Mouse (Mus musculus) MEL-GATA-1-ER (cell line): ENCODE measurements around the gene Snx18.

Source experiments
- DNase-seq: peaks from one replicate; pipeline ENCODE4 v3.0.0-alpha.2; 2012; ENCODE audit warnings: low read depth; ENCODE audit errors: extremely low read depth

Snx18 gene

DNA sequence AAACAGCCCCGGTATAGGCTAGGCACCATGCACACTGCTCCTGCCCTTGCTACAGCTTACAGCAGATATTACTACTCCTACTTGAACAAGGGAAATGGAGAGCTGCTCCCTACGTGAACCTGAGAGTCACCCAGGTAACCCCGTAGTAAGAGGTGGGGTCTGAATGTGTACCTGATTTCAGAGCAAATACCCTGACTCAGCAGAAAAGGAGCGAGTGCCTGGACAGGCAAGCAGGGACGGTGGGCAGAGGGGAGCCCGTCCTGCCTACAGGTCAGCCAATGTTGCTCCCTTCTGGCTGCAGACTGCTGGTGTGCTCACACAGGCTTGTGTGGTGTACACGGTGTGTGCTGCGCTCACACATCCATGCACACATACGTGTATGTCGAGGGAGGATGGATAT lies 20.7 kb downstream of the Snx18 start:
- DNase-seq, result no peak

- DNase-seq, result no peak
Measured at GRCm38 (mm10) chr13:113596821-113597541, 21.4 kb downstream of the Snx18 start.

- DNase-seq, result no peak
Measured at GRCm38 (mm10) chr13:113595987-113596386, 22.4 kb downstream of the Snx18 start.

DNA sequence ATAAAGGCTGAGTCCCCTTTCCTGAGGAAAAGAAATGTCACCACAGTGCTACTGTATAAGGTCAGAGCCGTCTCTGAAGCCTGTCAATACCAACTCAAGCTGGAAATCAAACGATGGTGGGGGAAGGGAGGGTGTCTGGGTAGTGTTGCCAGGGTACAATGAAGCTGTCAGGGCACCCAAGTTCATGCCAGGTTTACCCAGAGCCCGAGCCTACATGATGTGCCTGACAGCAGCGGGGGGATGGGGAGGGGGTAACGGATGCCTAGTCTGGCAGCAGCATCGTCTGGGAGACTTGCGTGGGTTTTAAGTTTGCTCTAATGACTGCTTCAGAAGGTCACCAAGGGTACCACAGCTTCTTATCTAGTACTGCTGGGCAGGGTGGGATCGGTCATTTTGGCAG lies 23.1 kb downstream of the Snx18 start:
- DNase-seq, result no peak

GRCm38 (mm10) chr13:113594361-113594760 lies 24.0 kb downstream of the Snx18 start:
- no peak for DNase-seq

GRCm38 (mm10) chr13:113593711-113594110 lies 24.7 kb downstream of the Snx18 start:
- DNase-seq, result no peak

DNA sequence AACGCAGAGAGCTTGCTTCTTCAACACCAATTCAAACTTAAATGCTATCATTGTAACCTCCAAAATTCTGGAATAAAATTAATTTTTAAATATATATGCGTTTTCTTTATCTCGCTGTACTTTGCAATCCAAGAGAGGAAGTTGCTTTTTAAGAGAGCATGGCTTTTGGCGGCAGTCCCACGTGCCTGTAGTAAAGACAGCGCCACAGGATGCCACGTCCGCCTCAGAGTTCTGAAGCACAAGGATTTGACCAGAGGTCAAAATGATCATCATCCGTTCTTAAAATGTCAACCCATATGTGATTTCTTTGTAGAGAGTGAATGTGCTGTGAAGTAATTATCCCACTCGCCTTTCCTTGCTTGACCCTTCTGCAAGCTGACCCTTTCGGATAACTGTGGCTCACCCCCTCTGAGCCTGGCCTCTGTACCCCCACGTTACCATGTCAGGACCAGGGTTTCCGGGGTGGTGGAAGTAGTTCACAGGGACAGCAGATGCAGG lies 25.6 kb downstream of the Snx18 start:
- no peak for DNase-seq

GRCm38 (mm10) chr13:113591336-113591735 lies 27.0 kb downstream of the Snx18 start:
- DNase-seq, result no peak

GRCm38 (mm10) chr13:113590216-113590615 lies 28.1 kb downstream of the Snx18 start:
- no peak for DNase-seq

DNA sequence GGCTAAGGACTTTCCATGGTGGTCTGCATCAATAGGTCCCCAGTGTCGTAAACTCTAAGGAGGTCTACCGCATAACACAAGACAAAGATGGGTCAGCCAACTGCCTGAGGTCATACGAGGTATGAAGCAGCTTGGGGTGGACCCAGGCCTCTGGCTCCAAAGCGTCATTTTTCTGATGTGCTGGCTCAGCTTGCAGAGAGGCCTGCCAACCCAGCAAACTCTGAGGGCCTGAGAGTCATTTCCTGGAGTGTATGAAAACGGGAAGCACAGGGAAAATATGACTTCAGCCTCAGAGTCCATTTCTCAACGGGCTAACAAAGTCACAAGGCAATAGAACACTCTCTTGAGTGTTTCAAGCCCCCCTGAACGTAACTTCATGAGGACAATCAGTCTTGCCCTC lies 28.9 kb downstream of the Snx18 start:
- DNase-seq, result no peak

DNA sequence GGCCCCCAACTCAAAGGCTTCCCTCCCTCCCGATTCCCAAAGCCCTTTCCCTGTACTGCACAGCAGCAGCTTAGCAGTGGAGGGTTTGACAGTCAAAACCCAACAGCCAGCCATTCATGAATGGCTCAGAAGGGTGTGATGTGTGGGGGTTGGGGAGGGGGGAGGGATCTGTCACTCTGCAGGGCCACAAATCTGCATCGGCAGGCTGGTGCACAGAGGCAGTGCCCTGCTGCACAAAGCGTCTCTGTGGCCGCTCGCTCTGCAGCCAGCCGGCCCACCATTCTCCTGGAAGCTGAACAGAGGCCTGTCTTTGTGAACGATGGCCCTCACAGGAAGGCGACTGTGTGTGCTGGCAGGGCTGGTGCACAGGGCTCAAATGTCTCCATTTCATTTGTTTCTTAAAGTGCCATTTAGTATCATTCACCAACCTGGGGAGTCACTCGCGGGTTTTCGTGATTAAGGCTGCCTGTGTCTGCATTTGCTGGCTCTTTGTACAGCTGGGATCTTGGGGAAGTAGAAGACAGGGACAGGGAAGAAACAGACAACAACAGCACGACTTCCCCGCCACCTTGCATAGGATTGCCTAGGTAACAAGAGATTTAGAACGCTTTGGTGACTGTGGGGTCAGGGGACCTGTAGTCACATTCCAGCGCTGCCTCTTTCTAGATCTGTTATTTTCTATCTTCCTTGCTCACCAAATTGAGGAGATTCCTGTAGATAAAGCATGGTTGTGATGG lies 31.0 kb downstream of the Snx18 start:
- DNase-seq, result no peak

- DNase-seq, result no peak
Measured at GRCm38 (mm10) chr13:113585606-113586005, 32.8 kb downstream of the Snx18 start.

GRCm38 (mm10) chr13:113584431-113584830 lies 33.9 kb downstream of the Snx18 start:
- no peak for DNase-seq

DNA sequence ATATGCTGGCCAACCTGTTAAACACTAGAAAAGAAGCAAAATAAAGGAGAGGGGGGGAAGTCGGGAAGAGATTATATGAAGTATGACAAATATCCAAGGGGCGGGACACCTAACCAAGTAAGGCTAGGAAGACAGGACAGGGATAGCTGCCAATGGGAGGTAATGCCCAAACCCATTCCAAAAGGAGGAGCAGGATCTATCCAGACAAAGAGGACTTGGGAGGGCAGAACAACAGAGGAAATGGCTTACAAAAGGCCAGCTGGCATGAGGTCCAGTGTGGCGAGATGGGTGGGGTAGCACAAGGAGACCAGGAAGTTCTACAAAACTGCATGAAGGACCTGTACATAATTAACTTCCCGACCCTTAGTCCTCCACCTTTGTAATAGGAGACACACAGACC lies 34.8 kb downstream of the Snx18 start:
- DNase-seq, result no peak

GRCm38 (mm10) chr13:113582024-113582423 lies 36.3 kb downstream of the Snx18 start:
- DNase-seq, result no peak

- DNase-seq, result no peak
Measured at GRCm38 (mm10) chr13:113581436-113581835, 36.9 kb downstream of the Snx18 start.

GRCm38 (mm10) chr13:113580400-113580790 lies 38.0 kb downstream of the Snx18 start:
- DNase-seq, result no peak

DNA sequence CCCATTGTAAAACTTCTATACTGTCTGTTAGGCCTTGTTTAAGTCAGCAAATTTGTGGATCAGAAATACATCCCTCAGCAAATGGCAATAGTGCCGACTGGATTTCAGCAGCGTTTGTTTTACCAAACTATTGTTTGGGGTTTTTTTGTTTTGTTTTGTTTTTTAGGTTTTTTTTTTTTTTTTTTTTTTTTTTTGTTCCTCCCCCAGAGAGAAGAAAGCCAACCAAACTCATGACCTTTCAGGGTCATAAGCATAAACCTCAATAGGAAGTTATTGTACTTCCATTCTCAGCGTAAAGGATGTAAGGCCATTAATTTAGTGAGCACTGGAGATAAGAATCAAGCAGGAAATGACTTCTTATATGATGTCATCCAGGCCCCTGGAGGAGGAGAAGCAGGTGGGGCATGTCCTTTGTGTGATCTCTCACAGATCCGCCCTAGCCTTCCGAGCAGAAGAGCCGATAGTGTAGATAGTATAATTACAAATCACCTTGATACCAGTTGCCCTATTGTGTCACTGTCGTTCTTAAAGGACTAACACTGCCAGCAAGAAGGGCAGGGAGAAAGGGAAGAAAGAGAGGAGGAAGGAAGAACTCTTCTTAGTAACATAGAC lies 38.5 kb downstream of the Snx18 start:
- no peak for DNase-seq

GRCm38 (mm10) chr13:113574232-113574631 lies 44.1 kb downstream of the Snx18 start:
- DNase-seq, result no peak

- no peak for DNase-seq
Measured at GRCm38 (mm10) chr13:113573377-113573776, 45.0 kb downstream of the Snx18 start.

DNA sequence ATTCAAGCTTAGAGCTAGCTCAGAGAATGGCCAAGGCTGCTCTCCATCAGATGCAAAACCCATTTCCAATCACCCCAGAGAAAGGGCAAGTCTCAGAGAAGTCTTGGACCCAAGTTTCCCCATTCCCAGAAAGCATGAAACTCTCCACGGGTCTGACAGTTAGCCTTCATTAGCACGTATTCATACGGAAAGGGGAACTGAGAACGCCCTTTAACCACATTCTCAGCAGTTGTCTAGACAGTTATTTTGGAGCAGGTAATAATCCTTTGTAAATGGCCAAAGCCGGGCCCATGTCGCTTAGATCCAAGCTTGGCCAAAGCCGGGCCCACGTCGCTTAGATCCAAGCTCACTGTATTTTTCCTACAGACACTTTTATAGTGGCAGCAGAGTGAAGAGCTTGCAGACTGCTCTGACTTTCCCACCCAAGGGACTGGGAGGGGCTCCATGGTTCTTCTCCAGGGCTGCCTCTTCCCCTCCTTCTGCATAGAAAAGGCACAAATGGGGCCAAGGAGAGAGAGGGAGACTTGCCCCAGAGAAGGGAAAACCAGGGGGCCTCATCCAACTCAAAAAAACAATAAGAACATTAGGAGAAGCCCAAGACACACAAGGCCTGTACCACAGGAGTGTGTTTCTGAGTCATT lies 46.2 kb downstream of the Snx18 start:
- no peak for DNase-seq

DNA sequence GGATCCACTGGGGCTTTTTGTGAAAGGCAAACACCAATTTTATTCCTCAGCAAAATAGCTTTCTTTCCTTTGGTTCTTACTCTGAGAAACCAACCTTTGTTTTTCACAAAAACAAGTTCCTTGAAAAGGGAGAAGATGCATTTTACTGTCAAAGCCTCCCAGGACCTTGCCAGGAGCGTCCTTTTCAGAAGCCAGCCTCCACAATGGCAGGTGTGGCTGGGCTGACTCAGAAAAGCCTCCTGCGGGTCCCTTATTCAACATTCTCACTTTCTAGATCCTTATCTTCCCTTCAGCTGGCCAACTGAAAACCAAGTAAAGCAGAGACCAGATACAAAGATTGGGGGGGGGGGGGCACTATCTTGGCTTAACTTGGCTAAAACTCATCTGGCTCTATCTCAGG lies 48.8 kb downstream of the Snx18 start:
- DNase-seq, result no peak
